Mouse (Mus musculus) heart, postnatal 4 days (tissue): ENCODE results near the gene Rfx2. TPM values are rescaled to one million over a fixed set of nuclear protein-coding genes. Genes with fewer than 3 reads are reported as not detected.

Experiments used
- DNase-seq: peaks from one replicate; pipeline ENCODE4 v3.0.0; 2021
- total RNA-seq, 2 experiments: library from RNA; stranded (reverse); gene quantifications; 2 replicates each; pipeline ENCODE4 v1.2.3; 2021

Rfx2 gene
- total RNA-seq, 2 experiments from 2014 or later, result 8.1 to 9.3 TPM

DNA sequence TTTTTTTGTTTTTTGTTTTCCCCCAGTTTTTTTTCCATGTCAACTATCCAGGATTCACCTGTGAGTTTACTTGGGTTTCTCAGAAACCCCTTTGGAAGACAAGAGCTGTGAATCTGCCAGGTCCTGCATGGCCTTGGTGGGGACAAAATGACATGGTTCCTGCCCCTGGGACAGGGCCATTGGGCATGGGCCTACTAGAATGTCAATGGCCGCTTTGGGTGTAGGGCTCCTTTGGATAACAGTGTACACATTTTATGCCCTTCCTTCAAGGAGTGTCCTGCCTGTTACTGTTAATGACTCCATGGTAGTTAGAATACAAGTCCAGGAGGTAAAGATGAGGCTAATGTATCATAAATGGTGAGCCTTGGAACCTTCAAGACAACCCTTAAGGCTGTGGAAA, 2.1 kb upstream of the Rfx2 start:
- DNase-seq, result no peak

- DNase-seq, result peak; percentile 99
These were observed 451 bp upstream of the Rfx2 start for GRCm38 (mm10) chr17:56831111-56831816.

GRCm38 (mm10) chr17:56829795-56830194, 1.0 kb downstream of the Rfx2 start:
- peak; percentile 25 for DNase-seq

- no peak for DNase-seq
These were observed 1.6 kb downstream of the Rfx2 start for GRCm38 (mm10) chr17:56829171-56829570.

DNA sequence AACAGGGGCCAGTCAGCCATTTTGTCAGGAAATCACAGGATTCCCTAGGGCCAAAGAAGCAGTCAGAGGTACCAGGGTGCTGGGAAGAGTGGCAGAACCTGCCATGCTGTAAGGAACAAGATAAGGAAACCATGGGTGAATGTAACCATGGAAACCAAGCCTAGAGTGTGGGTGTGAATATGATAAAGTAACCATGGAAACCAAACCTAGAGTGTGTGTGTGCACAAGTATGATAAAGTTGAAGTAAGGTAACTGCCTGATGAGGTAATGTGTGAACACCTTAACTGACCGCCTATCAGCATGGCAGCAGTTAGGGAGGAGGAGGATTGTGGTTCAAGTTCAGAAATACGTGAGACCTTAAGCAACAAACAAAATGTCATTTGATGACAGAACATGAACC, 4.1 kb downstream of the Rfx2 start:
- no peak for DNase-seq

- no peak for DNase-seq
These were observed 7.5 kb downstream of the Rfx2 start for GRCm38 (mm10) chr17:56823352-56823751.

GRCm38 (mm10) chr17:56822380-56822779, 8.4 kb downstream of the Rfx2 start:
- no peak for DNase-seq

DNA sequence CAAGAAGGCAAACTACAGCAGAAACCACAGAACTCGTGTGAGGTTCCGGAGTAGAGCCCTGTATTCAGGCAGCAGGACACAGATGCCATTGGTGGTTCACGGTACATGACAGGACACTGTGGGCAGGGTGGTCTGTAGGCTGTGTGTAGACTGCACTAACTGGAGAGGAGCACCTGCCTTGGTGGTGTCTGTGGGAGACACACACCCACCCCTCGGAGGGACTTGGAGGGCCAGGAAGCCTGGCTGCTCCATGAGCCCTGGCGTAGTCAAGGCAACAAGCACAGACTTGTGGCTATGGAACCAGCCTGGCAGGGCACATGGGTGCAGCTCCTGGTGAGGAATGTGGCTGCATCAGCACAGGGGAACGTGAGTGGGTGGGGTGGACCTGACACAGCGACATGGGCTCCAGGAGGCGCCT, 11.1 kb downstream of the Rfx2 start:
- peak; percentile 31 for DNase-seq

GRCm38 (mm10) chr17:56819032-56819545, 11.7 kb downstream of the Rfx2 start:
- no peak for DNase-seq

- DNase-seq, result no peak
These were observed 12.7 kb downstream of the Rfx2 start for GRCm38 (mm10) chr17:56818067-56818636.

- no peak for DNase-seq
These were observed 15.8 kb downstream of the Rfx2 start for GRCm38 (mm10) chr17:56815057-56815345.

DNA sequence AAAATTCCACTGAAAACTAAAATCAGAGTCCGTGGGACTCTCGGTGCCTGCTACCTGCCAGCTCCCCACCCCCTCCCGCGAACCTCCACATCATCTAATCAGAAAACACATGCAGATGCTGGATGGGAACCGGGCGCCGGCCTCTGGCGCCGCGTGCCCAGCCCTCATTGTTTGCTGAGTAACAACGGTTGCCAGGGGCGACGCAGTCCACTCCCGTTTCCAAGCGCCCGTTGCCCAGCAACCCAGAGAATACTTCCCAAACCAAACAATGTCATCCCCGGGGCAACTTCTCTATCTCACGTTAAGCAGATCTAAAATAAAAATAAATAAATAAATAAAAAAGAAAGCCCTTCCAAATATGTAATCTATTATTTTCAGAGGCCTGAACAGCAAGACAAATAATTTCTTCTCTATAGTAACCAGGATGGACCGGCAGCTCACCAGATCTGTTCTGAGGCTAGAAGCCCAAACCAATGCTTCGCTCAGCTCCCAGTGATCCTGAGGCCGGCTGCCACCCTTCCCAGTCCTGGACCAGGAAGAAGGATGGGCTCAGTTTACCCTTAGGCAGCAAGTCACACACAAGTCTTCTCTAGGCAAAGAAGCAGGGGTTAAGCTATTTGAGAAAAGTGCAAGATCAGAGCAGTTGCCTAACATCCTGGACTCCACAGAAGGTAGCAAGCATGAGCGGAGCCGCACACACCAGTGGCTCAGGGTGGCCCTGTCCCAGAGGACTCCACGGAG, 16.3 kb downstream of the Rfx2 start:
- peak; percentile 93 for DNase-seq

- DNase-seq, result peak; percentile 97
These were observed 20.6 kb downstream of the Rfx2 start for GRCm38 (mm10) chr17:56810245-56810644.

GRCm38 (mm10) chr17:56808518-56808917, 22.3 kb downstream of the Rfx2 start:
- peak; percentile 89 for DNase-seq

GRCm38 (mm10) chr17:56805784-56806183, 25.0 kb downstream of the Rfx2 start:
- DNase-seq, result no peak

GRCm38 (mm10) chr17:56804952-56805351, 25.9 kb downstream of the Rfx2 start:
- no peak for DNase-seq

DNA sequence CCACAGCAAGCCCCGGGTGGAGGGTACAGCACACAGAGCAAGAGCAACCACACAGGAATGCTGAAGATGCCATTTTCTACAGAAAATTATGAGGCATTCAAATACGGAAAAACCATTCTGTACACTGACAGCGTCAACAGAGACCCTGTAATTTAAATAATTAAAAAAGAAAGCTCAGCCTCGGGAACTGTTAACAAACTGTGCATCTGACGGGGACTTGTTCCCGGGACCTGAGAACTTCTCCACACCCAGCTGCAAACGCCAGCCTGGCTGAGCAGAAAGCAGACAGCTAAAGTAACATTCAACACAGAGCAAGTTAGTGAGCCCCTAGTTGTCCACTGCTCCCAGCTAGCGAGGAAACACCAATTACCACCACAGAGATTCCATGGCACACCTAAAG, 28.7 kb downstream of the Rfx2 start:
- DNase-seq, result no peak

- DNase-seq, result no peak
These were observed 31.5 kb downstream of the Rfx2 start for GRCm38 (mm10) chr17:56799276-56799675.

GRCm38 (mm10) chr17:56793614-56794319, 37.0 kb downstream of the Rfx2 start:
- no peak for DNase-seq

DNA sequence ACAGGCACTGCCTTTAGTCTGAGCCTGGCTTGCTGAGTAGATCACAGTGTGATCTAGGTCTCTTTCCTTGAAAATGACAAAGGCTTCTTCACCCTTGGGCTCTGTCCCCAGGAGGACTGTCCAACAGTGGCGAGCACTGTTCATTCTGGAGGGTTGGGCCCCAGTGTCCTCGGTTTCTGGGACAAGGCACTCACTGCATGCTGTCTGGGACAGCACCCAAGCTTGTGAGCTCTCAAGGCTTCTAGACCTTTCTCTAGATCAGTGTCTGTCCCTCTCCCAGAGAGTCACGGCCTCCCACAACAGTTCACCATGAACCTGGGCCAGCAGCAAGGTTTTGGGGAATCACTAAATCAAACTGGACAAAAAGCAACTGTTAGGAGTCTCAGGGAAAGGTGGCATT, 38.2 kb downstream of the Rfx2 start:
- no peak for DNase-seq

DNA sequence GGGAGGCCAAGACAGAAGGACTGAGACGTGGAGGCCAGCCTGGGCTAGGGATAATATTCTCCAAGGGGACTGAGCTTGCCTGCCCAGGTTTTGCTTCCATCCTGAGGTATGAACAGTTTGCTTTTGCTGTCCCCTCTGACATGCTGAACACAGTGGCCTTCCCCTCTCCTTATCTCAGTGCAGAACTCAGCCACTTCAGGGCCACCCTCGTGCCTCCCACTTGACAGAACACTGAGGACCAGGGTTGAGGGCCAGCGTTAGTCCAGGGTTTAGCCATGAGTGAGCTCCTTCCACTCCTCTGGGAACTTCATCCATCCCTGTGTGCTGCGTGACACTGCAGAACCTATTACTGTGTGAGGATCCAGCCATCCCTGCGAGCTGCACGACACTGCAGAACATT, 41.5 kb downstream of the Rfx2 start:
- no peak for DNase-seq

GRCm38 (mm10) chr17:56788886-56789285, 41.9 kb downstream of the Rfx2 start:
- DNase-seq, result no peak
